Mouse (Mus musculus): Measurements from ENCODE around the gene Cbfa2t2.

DNA sequence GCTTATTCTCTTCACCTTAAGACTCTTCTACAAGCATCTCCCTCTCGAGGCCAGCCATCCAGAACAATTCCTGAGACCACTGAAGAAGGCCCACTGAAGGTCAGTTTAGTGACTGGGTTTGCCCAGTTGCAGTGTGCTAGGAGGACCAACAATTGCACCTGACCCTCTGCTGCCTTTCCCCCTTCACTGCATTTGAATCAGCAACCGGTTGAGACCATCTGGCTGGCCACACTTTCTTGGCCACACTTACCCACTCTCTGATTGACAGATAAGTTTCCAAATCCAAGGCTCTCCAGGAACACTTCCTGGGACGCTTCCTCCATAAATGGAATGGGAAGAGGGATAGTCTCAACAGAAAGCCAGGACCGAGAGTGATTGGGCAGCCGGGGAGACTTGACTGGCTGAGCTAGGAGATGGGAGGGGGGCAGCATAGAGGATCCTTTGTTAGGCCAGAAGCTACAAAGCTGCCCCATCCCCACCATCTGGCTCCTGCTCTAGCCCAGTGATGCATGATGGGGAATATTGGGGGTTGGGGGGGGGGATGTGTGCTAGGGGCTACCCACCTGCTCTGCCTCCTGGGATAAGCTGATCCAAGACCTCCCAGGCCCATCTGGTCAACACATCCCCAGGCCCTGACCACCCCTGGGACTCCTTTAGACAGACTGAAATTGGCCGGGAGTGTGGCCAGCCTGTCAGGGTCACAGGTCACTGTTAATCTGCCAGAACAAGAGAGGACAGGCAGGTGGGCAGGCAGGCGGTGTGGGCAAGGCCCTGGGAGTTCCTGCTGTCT lies 15.1 kb upstream of the Cbfa2t2 start:
- TF ChIP-seq CTCF (IDR thresholded peaks at IDR 0.05; ENCODE audit: control insufficient read depth, insufficient read depth, insufficient read length) (no peak), USF1 (IDR thresholded peaks at IDR 0.05; ENCODE audit: low read depth) (no peak), MYOG (IDR thresholded peaks at IDR 0.05; ENCODE audit: control insufficient read depth, extremely low read depth, insufficient read length) (no peak), MAX (IDR thresholded peaks at IDR 0.05) (no peak), MYOD1 (IDR thresholded peaks at IDR 0.05; ENCODE audit: control insufficient read depth, insufficient read length, low read depth) (no peak), FOSL1 (IDR thresholded peaks at IDR 0.05; ENCODE audit: insufficient read depth, low read length, poor library complexity, severe bottlenecking) (no peak), CEBPB (IDR thresholded peaks at IDR 0.05; ENCODE audit: low read depth) (no peak)

All from C2C12 (cell line).